Mouse (Mus musculus) cerebellum, adult 2 months (tissue): ENCODE data around the gene Atoh7.

Source experiments
- CTCF ChIP-seq: fragments of 200-500 bp; IDR thresholded peaks from 2 replicates; pipeline ENCODE4 v1.5.1; 2011; ENCODE audit warnings: low read depth, mild to moderate bottlenecking, control low read depth, low read length, moderate library complexity, borderline replicate concordance; ENCODE audit not compliant: insufficient read depth
- POLR2A ChIP-seq: fragments of 200-500 bp; IDR thresholded peaks from 2 replicates; pipeline ENCODE4 v1.6.1; 2011; ENCODE audit warnings: low read length, control low read depth, borderline replicate concordance; ENCODE audit not compliant: insufficient read depth

DNA sequence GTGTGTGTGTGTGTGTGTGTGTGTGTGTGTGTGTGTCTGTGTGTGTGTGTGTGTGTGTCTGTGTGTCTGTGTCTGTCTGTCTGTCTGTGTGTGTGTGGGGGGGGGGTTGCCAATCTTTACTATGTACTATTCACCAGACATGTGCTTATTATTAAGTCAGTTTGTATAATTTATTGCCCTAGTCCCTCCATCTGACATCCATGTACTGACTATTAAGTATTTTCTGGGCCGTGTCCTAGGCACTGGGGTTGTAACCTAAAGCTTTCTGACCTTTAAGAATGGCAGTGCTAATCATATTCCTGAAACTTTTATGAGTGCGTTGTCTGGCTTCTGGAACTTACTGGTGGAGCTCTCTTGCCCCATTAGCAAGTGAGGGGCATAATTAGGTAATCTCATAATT lies 2.7 kb upstream of the Atoh7 start:
- TF ChIP-seq POLR2A = no peak
- no peak for TF ChIP-seq CTCF
